Mouse (Mus musculus): ENCODE results near the gene Polr2e. TPM values are rescaled to one million over a fixed set of nuclear protein-coding genes. Genes with fewer than 3 reads are reported as not detected.
"Not testable (repeated sequence)": the region's sequence is repeated elsewhere in the genome, so short reads cannot be mapped to it uniquely, and the experiment has no call there.

Polr2e gene
- polyA plus RNA-seq, 1 experiment from 2014 or later = 319 TPM

GRCm38 (mm10) chr10:80055364-80055763 lies 15.8 kb upstream of the Polr2e start:
- no peak for DNase-seq (ENCODE audit: low spot score)
- H3K27ac ChIP-seq = no peak overlapping the region
- H3K9me3 ChIP-seq (replicated peaks) = no peaks in the 10 kb centered on the region
- 90% methylated on average over 5 of the region's 5 CpGs for WGBS
- H3K27me3 ChIP-seq (ENCODE audit: low read depth, poor library complexity, severe bottlenecking) = no peaks in the 10 kb centered on the region
- H3K4me1 ChIP-seq = peaks cover 52% of the 10 kb centered on the region
- peak overlapping the region; percentile 85; the same call in 1 of the 2 replicates for H3K4me3 ChIP-seq
- H3K36me3 ChIP-seq = peaks cover 51% of the 10 kb centered on the region

- H3K27ac ChIP-seq = peak overlapping the region; percentile 97
- not testable (repeated sequence) for DNase-seq (ENCODE audit: low spot score)
Observed at GRCm38 (mm10) chr10:80054911-80055310, 15.3 kb upstream of the Polr2e start.

GRCm38 (mm10) chr10:80053831-80054815 lies 14.5 kb upstream of the Polr2e start:
- H3K9me3 ChIP-seq (replicated peaks) = no peaks in the 10 kb centered on the region
- peaks cover 52% of the 10 kb centered on the region for H3K4me1 ChIP-seq
- WGBS = 3% methylated on average over 77 of the region's 77 CpGs
- peak overlapping the region; percentile 85 for H3K4me3 ChIP-seq
- H3K27me3 ChIP-seq (ENCODE audit: low read depth, poor library complexity, severe bottlenecking) = 0 out of 2 replicates have a peak, but pooled peaks cover 8% of the 10 kb centered on the region
- DNase-seq (ENCODE audit: low spot score) = peak; percentile 81
- H3K27ac ChIP-seq = peak overlapping the region; percentile 97
- peaks cover 39% of the 10 kb centered on the region for H3K36me3 ChIP-seq

More at GRCm38 (mm10) chr10:80054911-80055310, 15.3 kb upstream of the Polr2e start:
- Histone ChIP-seq H3K36me3 (peaks cover 47% of the 10 kb centered on the region), H3K4me3 (peak overlapping the region; percentile 85), H3K4me1 (peaks cover 52% of the 10 kb centered on the region)
- not testable (repeated sequence) for H3K27me3 ChIP-seq (ENCODE audit: low read depth, poor library complexity, severe bottlenecking); H3K9me3 ChIP-seq (replicated peaks)
- 46% methylated on average over 3 of the region's 3 CpGs for WGBS

- peaks cover 60% of the 10 kb centered on the region for H3K4me1 ChIP-seq
Observed at GRCm38 (mm10) chr10:80053259-80053780, 13.7 kb upstream of the Polr2e start.

GRCm38 (mm10) chr10:80052374-80052764 lies 12.8 kb upstream of the Polr2e start:
- Histone ChIP-seq H3K4me1 (peaks cover 64% of the 10 kb centered on the region), H3K4me3 (no peak overlapping the region), H3K36me3 (peaks cover 22% of the 10 kb centered on the region), H3K9me3 (replicated peaks) (no peaks in the 10 kb centered on the region), H3K27ac (peak overlapping the region; percentile 65), H3K27me3 (ENCODE audit: low read depth, poor library complexity, severe bottlenecking) (peaks cover 9% of the 10 kb centered on the region)
- DNase-seq (ENCODE audit: low spot score) = no peak
- WGBS = 86% methylated on average over 5 of the region's 5 CpGs

More at GRCm38 (mm10) chr10:80053259-80053780, 13.7 kb upstream of the Polr2e start:
- no peaks in the 10 kb centered on the region for H3K9me3 ChIP-seq (replicated peaks)
- H3K4me3 ChIP-seq = peak overlapping the region; percentile 85
- peak overlapping the region; percentile 97 for H3K27ac ChIP-seq
- peak; percentile 99 for DNase-seq (ENCODE audit: low spot score)
- peaks cover 32% of the 10 kb centered on the region for H3K36me3 ChIP-seq
- under 1% methylated on average over 47 of the region's 47 CpGs for WGBS
- 0 out of 2 replicates have a peak, but pooled peaks cover 8% of the 10 kb centered on the region for H3K27me3 ChIP-seq (ENCODE audit: low read depth, poor library complexity, severe bottlenecking)

- H3K27me3 ChIP-seq (ENCODE audit: low read depth, poor library complexity, severe bottlenecking) = peaks cover 15% of the 10 kb centered on the region
- H3K4me3 ChIP-seq = 0 out of 2 replicates have a peak overlapping the region, but pooled peaks have one; percentile 19
- peaks cover 17% of the 10 kb centered on the region for H3K36me3 ChIP-seq
- DNase-seq (ENCODE audit: low spot score) = no peak
- H3K4me1 ChIP-seq = peaks cover 70% of the 10 kb centered on the region
- 34% methylated on average over 14 of the region's 14 CpGs for WGBS
- H3K9me3 ChIP-seq (replicated peaks) = no peaks in the 10 kb centered on the region
- peak overlapping the region; percentile 65 for H3K27ac ChIP-seq
Observed at GRCm38 (mm10) chr10:80051618-80052373, 12.2 kb upstream of the Polr2e start.

GRCm38 (mm10) chr10:80050885-80051617 lies 11.5 kb upstream of the Polr2e start:
- Histone ChIP-seq H3K27ac (peak overlapping the region; percentile 65), H3K27me3 (ENCODE audit: low read depth, poor library complexity, severe bottlenecking) (peaks cover 17% of the 10 kb centered on the region), H3K36me3 (peaks cover 10% of the 10 kb centered on the region), H3K9me3 (replicated peaks) (no peaks in the 10 kb centered on the region), H3K4me1 (peaks cover 73% of the 10 kb centered on the region), H3K4me3 (no peak overlapping the region; the same call in 1 of the 2 replicates)
- WGBS = 27% methylated on average over 15 of the region's 15 CpGs
- DNase-seq (ENCODE audit: low spot score) = no peak

- Histone ChIP-seq H3K9me3 (replicated peaks) (no peaks in the 10 kb centered on the region), H3K36me3 (peaks cover 2% of the 10 kb centered on the region; the same call in 1 of the 2 replicates), H3K4me1 (peaks cover 66% of the 10 kb centered on the region), H3K27ac (peak overlapping the region; percentile 66; the same call in 1 of the 2 replicates), H3K4me3 (peak overlapping the region; percentile 8; the same call in 1 of the 2 replicates), H3K27me3 (ENCODE audit: low read depth, poor library complexity, severe bottlenecking) (peaks cover 17% of the 10 kb centered on the region)
- no peak for DNase-seq (ENCODE audit: low spot score)
- 35% methylated on average over 6 of the region's 6 CpGs for WGBS
Observed at GRCm38 (mm10) chr10:80050244-80050643, 10.6 kb upstream of the Polr2e start.

GRCm38 (mm10) chr10:80048834-80049233 lies 9.2 kb upstream of the Polr2e start:
- DNase-seq (ENCODE audit: low spot score) = no peak
- peaks cover 17% of the 10 kb centered on the region for H3K27me3 ChIP-seq (ENCODE audit: low read depth, poor library complexity, severe bottlenecking)
- H3K36me3 ChIP-seq = no peaks in the 10 kb centered on the region
- H3K9me3 ChIP-seq (replicated peaks) = no peaks in the 10 kb centered on the region
- H3K4me1 ChIP-seq = peaks cover 56% of the 10 kb centered on the region
- WGBS = 76% methylated on average over 3 of the region's 3 CpGs
- no peak overlapping the region; the same call in 1 of the 2 replicates for H3K4me3 ChIP-seq
- peak overlapping the region; percentile 66 for H3K27ac ChIP-seq

- Histone ChIP-seq H3K27me3 (ENCODE audit: low read depth, poor library complexity, severe bottlenecking) (peaks cover 17% of the 10 kb centered on the region), H3K9me3 (replicated peaks) (no peaks in the 10 kb centered on the region), H3K27ac (peak overlapping the region; percentile 66), H3K4me3 (no peak overlapping the region), H3K36me3 (no peaks in the 10 kb centered on the region), H3K4me1 (peaks cover 56% of the 10 kb centered on the region)
- no peak for DNase-seq (ENCODE audit: low spot score)
- WGBS = 23% methylated on average over 5 of the region's 5 CpGs
Observed at GRCm38 (mm10) chr10:80048396-80048795, 8.8 kb upstream of the Polr2e start.

- Histone ChIP-seq H3K36me3 (no peaks in the 10 kb centered on the region), H3K27ac (peak within 1 kb of the TSS; percentile 67), H3K4me3 (peak within 1 kb of the TSS; percentile 9; the same call in 1 of the 2 replicates), H3K27me3 (ENCODE audit: low read depth, poor library complexity, severe bottlenecking) (peaks cover 17% of the 10 kb centered on the region), H3K9me3 (replicated peaks) (no peaks in the 10 kb centered on the region), H3K4me1 (peaks cover 44% of the 10 kb centered on the region)
- 41% methylated on average over 9 of the region's 9 CpGs for WGBS
- DNase-seq (ENCODE audit: low spot score) = no peak
Observed at GRCm38 (mm10) chr10:80047041-80047565, 7.5 kb upstream of the Polr2e start, which contains the start of gene Gpx4. Gpx4 (plus strand) TSS chr10:80047166.

Data from limb, embryonic 10.5 days (tissue).